Mouse (Mus musculus) adrenal gland, postnatal 25 days (tissue): ENCODE results near the gene Hps3. TPM values are rescaled to one million over a fixed set of nuclear protein-coding genes. Genes with fewer than 3 reads are reported as not detected.

Experiments used
- total RNA-seq: library from RNA; stranded (reverse); gene quantifications from 2 replicates; pipeline ENCODE4 v1.2.3, GENCODE M21; 2021

Gene Hps3
- total RNA-seq, 1 experiment from 2014 or later: 18.1 TPM

Other genes starting within 250 kb of the Hps3 start
- 26.5 and 34.0 TPM in 2 replicates for gene Cp, start 78.3 kb downstream of the Hps3 start, total RNA-seq
- gene Hltf, start 22.5 kb upstream of the Hps3 start, total RNA-seq: 19.4 and 33.5 TPM in 2 replicates
- gene Gyg, start 120.0 kb upstream of the Hps3 start, total RNA-seq: 119 and 129 TPM in 2 replicates
- 1.3 and 2.6 TPM in 2 replicates for gene Cpa3, start 206.9 kb upstream of the Hps3 start, total RNA-seq
- 4.3 and 5.1 TPM in 2 replicates for gene Cpb1, start 240.4 kb upstream of the Hps3 start, total RNA-seq